Mouse (Mus musculus): ENCODE results near the gene Lhfpl2.

The Lhfpl2 gene

GRCm38 (mm10) chr13:94098369-94099084 is 40.9 kb downstream of the Lhfpl2 start:
- DNase-seq (ENCODE audit: low spot score) = no peak

GRCm38 (mm10) chr13:94099087-94099486 is 41.5 kb downstream of the Lhfpl2 start:
- no peak for DNase-seq (ENCODE audit: low spot score)

- DNase-seq (ENCODE audit: low spot score) = no peak
Measured at GRCm38 (mm10) chr13:94100361-94100760, 42.8 kb downstream of the Lhfpl2 start.

GRCm38 (mm10) chr13:94101020-94101571 is 43.5 kb downstream of the Lhfpl2 start:
- no peak for DNase-seq (ENCODE audit: low spot score)

GRCm38 (mm10) chr13:94104866-94105475 is 47.4 kb downstream of the Lhfpl2 start:
- no peak for DNase-seq (ENCODE audit: low spot score)

GRCm38 (mm10) chr13:94106431-94106830 is 48.8 kb downstream of the Lhfpl2 start:
- no peak for DNase-seq (ENCODE audit: low spot score)

- DNase-seq (ENCODE audit: low spot score) = no peak
Measured at GRCm38 (mm10) chr13:94106983-94107382, 49.4 kb downstream of the Lhfpl2 start.

GRCm38 (mm10) chr13:94110556-94110955 is 53.0 kb downstream of the Lhfpl2 start:
- DNase-seq (ENCODE audit: low spot score) = no peak

- no peak for DNase-seq (ENCODE audit: low spot score)
Measured at GRCm38 (mm10) chr13:94115476-94115875, 57.9 kb downstream of the Lhfpl2 start.

- DNase-seq (ENCODE audit: low spot score) = no peak
Measured at GRCm38 (mm10) chr13:94116705-94117410, 59.3 kb downstream of the Lhfpl2 start.

GRCm38 (mm10) chr13:94117522-94117921 is 59.9 kb downstream of the Lhfpl2 start:
- DNase-seq (ENCODE audit: low spot score) = no peak

- no peak for DNase-seq (ENCODE audit: low spot score)
Measured at GRCm38 (mm10) chr13:94118091-94118490, 60.5 kb downstream of the Lhfpl2 start.

GRCm38 (mm10) chr13:94119309-94119708 is 61.7 kb downstream of the Lhfpl2 start:
- no peak for DNase-seq (ENCODE audit: low spot score)

- DNase-seq (ENCODE audit: low spot score) = no peak
Measured at GRCm38 (mm10) chr13:94122703-94123592, 65.4 kb downstream of the Lhfpl2 start.

- no peak for DNase-seq (ENCODE audit: low spot score)
Measured at GRCm38 (mm10) chr13:94130394-94130793, 72.8 kb downstream of the Lhfpl2 start.

GRCm38 (mm10) chr13:94131135-94131534 is 73.5 kb downstream of the Lhfpl2 start:
- DNase-seq (ENCODE audit: low spot score) = no peak

- no peak for DNase-seq (ENCODE audit: low spot score)
Measured at GRCm38 (mm10) chr13:94132187-94132995, 74.8 kb downstream of the Lhfpl2 start.

- DNase-seq (ENCODE audit: low spot score) = no peak
Measured at GRCm38 (mm10) chr13:94134646-94135045, 77.0 kb downstream of the Lhfpl2 start.

GRCm38 (mm10) chr13:94135180-94135579 is 77.6 kb downstream of the Lhfpl2 start:
- DNase-seq (ENCODE audit: low spot score) = no peak

- DNase-seq (ENCODE audit: low spot score) = no peak
Measured at GRCm38 (mm10) chr13:94139713-94140445, 82.3 kb downstream of the Lhfpl2 start.
